Mouse (Mus musculus): Measurements from ENCODE around the gene Duoxa2. TPM values are rescaled to one million over a fixed set of nuclear protein-coding genes. Genes with fewer than 3 reads are reported as not detected.
"Not testable (repeated sequence)": the region's sequence is repeated elsewhere in the genome, so short reads cannot be mapped to it uniquely, and the experiment has no call there.

Gene Duoxa2
- polyA plus RNA-seq, 1 experiment from 2014 or later = not detected

DNA sequence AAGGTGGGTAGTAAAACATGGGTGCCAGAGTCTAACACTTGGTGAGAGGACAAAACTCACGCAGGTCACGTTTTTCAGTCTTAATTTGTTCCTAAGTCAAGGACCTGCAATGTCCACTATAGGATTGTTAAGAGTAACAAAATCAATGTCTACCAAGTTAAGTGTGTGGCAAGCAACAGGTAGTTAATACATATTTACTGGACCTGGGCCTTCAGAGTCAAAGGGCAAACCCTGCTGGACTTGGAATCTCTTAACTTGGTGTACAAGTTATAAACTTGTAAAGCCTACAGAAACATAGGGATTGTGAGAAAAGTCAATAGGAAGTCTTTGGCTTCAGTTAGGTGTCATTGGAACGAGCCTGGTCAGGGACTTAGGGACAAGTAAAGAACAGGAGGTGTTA, 25.9 kb downstream of the Duoxa2 start:
- H3K4me3 ChIP-seq (ENCODE audit: low read length) = no peak overlapping the region
- WGBS = 71% methylated on average over 3 of the region's 3 CpGs
- H3K27ac ChIP-seq (ENCODE audit: low read length) = no peak overlapping the region
- peaks cover 2% of the 10 kb centered on the region; the same call in 1 of the 2 replicates for H3K4me1 ChIP-seq (ENCODE audit: control insufficient read depth, insufficient read depth, low read length)
- no peaks in the 10 kb centered on the region for H3K9me3 ChIP-seq (replicated peaks; ENCODE audit: control insufficient read depth, low read length)
- H3K36me3 ChIP-seq (ENCODE audit: control insufficient read depth, insufficient read depth) = no peaks in the 10 kb centered on the region
- no peak overlapping the region for H3K4me2 ChIP-seq (ENCODE audit: low read depth, low read length)
- no peak for ATAC-seq (replicated peaks; ENCODE audit: extremely low read depth, insufficient read depth, low FRiP score)
- no peaks in the 10 kb centered on the region for H3K27me3 ChIP-seq (ENCODE audit: control insufficient read depth, insufficient read depth, low read length)
- no peak overlapping the region for H3K9ac ChIP-seq (ENCODE audit: low read length)

DNA sequence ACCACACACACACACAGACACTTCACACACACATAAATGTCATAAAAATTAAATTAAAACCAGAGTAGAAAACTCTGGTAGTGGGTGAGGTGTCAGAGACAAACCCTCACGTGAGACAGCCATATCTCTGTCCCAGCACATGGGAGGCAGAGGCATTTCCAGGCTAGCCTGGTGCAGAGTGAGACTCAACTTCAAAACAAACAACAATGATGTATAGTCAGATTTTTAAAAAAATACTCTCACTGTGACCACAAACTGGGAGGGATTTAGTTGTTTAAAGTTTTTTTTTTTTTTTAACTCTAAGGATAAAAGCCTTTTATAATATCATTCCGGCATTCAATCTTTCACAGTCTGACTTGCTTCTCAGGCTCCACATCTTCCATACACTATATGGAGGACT, 26.7 kb downstream of the Duoxa2 start:
- no peaks in the 10 kb centered on the region for H3K27me3 ChIP-seq (ENCODE audit: control insufficient read depth, insufficient read depth, low read length)
- WGBS = 61% methylated on average over 2 of the region's 2 CpGs
- H3K27ac ChIP-seq (ENCODE audit: low read length) = no peak overlapping the region
- H3K9me3 ChIP-seq (replicated peaks; ENCODE audit: control insufficient read depth, low read length) = no peaks in the 10 kb centered on the region
- no peak overlapping the region for H3K4me3 ChIP-seq (ENCODE audit: low read length)
- peaks cover 2% of the 10 kb centered on the region; the same call in 1 of the 2 replicates for H3K4me1 ChIP-seq (ENCODE audit: control insufficient read depth, insufficient read depth, low read length)
- no peak overlapping the region for H3K9ac ChIP-seq (ENCODE audit: low read length)
- H3K36me3 ChIP-seq (ENCODE audit: control insufficient read depth, insufficient read depth) = no peaks in the 10 kb centered on the region
- ATAC-seq (replicated peaks; ENCODE audit: extremely low read depth, insufficient read depth, low FRiP score) = no peak
- H3K4me2 ChIP-seq (ENCODE audit: low read depth, low read length) = no peak overlapping the region

DNA sequence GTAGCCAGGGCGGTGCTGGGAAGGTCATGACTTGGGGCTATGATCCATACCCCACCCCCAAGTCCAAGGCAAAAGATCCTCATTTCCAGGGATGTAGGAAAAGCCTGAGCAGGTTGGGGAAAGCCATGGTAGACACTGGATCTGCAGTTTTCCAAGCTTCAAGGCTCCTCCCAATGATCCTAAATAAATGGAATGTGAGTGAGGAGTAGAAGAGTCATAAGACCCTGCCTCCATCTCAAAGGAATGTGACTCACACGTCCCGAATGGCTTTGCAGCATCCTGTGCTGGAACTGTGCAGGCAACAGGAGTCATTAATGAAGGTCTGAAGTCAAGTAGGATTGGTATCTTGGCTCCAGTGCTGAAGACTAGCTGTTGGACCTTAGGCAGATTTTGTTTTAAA, 29.3 kb downstream of the Duoxa2 start:
- no peak overlapping the region for H3K9ac ChIP-seq (ENCODE audit: low read length)
- no peak for ATAC-seq (replicated peaks; ENCODE audit: extremely low read depth, insufficient read depth, low FRiP score)
- no peak overlapping the region for H3K4me3 ChIP-seq (ENCODE audit: low read length)
- no peaks in the 10 kb centered on the region for H3K27me3 ChIP-seq (ENCODE audit: control insufficient read depth, insufficient read depth, low read length)
- WGBS = 36% methylated on average over 3 of the region's 3 CpGs
- H3K27ac ChIP-seq (ENCODE audit: low read length) = no peak overlapping the region
- no peaks in the 10 kb centered on the region for H3K36me3 ChIP-seq (ENCODE audit: control insufficient read depth, insufficient read depth)
- no peak overlapping the region for H3K4me2 ChIP-seq (ENCODE audit: low read depth, low read length)
- peaks cover 2% of the 10 kb centered on the region; the same call in 1 of the 2 replicates for H3K4me1 ChIP-seq (ENCODE audit: control insufficient read depth, insufficient read depth, low read length)
- no peaks in the 10 kb centered on the region for H3K9me3 ChIP-seq (replicated peaks; ENCODE audit: control insufficient read depth, low read length)

DNA sequence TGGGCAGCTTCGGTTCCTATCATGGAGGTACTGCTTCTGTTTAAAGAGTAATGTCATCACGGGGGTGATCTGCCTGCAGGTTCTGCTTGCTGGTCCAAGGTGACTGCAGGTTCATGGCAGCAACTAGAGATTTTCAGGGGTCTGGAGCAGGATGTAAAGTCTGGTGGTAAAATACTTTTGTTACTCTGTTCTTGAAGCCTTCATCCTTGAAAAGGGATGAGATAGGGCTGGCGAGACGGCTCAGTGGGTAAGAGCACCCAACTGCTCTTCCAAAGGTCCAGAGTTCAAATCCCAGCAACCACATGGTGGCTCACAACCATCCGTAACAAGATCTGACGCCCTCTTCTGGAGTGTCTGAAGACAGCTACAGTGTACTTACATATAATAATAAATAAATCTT, 31.6 kb downstream of the Duoxa2 start:
- not testable (repeated sequence) for H3K9me3 ChIP-seq (replicated peaks; ENCODE audit: control insufficient read depth, low read length); H3K27ac ChIP-seq (ENCODE audit: low read length); H3K4me1 ChIP-seq (ENCODE audit: control insufficient read depth, insufficient read depth, low read length); H3K4me2 ChIP-seq (ENCODE audit: low read depth, low read length); ATAC-seq (replicated peaks; ENCODE audit: extremely low read depth, insufficient read depth, low FRiP score); H3K9ac ChIP-seq (ENCODE audit: low read length); H3K36me3 ChIP-seq (ENCODE audit: control insufficient read depth, insufficient read depth); H3K27me3 ChIP-seq (ENCODE audit: control insufficient read depth, insufficient read depth, low read length); H3K4me3 ChIP-seq (ENCODE audit: low read length)
- 83% methylated on average over 4 of the region's 6 CpGs for WGBS

DNA sequence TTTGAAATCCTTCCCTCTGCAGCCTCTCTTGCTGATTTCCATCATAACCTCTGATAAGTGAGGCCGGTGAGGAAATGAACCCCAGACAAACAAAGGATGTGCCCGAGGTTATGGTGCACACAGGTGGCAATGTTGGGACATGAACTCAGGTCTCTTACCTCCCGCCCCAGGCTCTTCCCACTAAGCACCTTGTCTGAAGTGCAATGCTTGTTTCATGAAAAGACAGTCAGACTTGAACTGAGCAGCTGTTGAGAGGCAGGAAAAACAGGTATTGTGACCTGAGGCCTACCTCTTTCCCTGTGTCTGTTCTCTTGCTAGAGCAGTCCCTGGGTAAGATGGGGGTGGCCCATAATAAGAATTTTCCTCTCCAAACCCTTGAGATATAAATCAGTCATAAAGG, 33.5 kb downstream of the Duoxa2 start:
- H3K27ac ChIP-seq (ENCODE audit: low read length) = no peak overlapping the region
- H3K9ac ChIP-seq (ENCODE audit: low read length) = no peak overlapping the region
- H3K4me2 ChIP-seq (ENCODE audit: low read depth, low read length) = no peak overlapping the region
- H3K4me1 ChIP-seq (ENCODE audit: control insufficient read depth, insufficient read depth, low read length) = peaks cover 4% of the 10 kb centered on the region; the same call in 1 of the 2 replicates
- H3K36me3 ChIP-seq (ENCODE audit: control insufficient read depth, insufficient read depth) = no peaks in the 10 kb centered on the region
- no peak for ATAC-seq (replicated peaks; ENCODE audit: extremely low read depth, insufficient read depth, low FRiP score)
- WGBS = 76% methylated on average over 3 of the region's 3 CpGs
- no peaks in the 10 kb centered on the region for H3K9me3 ChIP-seq (replicated peaks; ENCODE audit: control insufficient read depth, low read length)
- H3K27me3 ChIP-seq (ENCODE audit: control insufficient read depth, insufficient read depth, low read length) = no peaks in the 10 kb centered on the region
- H3K4me3 ChIP-seq (ENCODE audit: low read length) = no peak overlapping the region

DNA sequence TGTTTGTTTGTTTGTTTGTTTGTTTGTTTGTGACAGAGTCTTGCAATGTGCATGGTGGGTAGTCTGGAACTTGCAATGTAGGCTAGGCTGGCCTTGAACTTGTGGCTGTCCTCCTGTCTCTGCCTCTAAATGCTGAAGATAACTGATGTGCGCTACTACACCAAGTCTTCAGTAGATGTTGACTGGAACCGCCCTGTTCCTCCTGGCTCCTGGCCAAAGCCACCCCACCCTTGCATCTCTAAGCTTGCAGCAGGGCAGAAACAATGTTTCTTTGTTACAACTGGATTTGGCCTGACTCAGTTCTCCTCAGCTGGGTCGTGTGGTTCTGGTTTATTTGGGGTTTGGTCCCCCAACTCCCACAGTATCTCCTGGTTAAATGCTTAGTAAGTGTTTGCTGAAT, 35.5 kb downstream of the Duoxa2 start:
- 57% methylated on average over 3 of the region's 3 CpGs for WGBS
- H3K9me3 ChIP-seq (replicated peaks; ENCODE audit: control insufficient read depth, low read length) = no peaks in the 10 kb centered on the region
- H3K27ac ChIP-seq (ENCODE audit: low read length) = no peak overlapping the region
- ATAC-seq (replicated peaks; ENCODE audit: extremely low read depth, insufficient read depth, low FRiP score) = no peak
- no peak overlapping the region for H3K4me3 ChIP-seq (ENCODE audit: low read length)
- no peak overlapping the region for H3K4me2 ChIP-seq (ENCODE audit: low read depth, low read length)
- no peaks in the 10 kb centered on the region for H3K27me3 ChIP-seq (ENCODE audit: control insufficient read depth, insufficient read depth, low read length)
- no peaks in the 10 kb centered on the region for H3K36me3 ChIP-seq (ENCODE audit: control insufficient read depth, insufficient read depth)
- no peak overlapping the region for H3K9ac ChIP-seq (ENCODE audit: low read length)
- H3K4me1 ChIP-seq (ENCODE audit: control insufficient read depth, insufficient read depth, low read length) = 0 out of 2 replicates have a peak, but pooled peaks cover 2% of the 10 kb centered on the region

DNA sequence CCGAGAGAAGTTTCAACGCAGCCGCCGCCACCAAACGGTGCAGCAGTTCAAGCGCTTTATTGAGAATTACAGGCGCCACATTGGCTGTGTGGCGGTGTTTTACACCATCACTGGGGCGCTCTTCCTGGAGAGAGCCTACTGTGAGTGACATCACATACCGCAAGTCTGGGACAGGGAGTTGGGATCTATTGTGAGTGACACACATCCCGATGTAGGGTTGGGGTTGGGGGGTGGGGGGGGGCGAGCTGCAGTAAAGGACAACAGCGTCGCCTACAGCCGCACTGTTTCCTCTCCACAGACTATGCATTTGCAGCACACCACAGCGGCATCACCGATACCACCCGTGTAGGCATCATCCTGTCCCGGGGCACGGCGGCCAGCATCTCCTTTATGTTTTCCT, 38.6 kb downstream of the Duoxa2 start:
- WGBS = 60% methylated on average over 21 of the region's 21 CpGs

DNA sequence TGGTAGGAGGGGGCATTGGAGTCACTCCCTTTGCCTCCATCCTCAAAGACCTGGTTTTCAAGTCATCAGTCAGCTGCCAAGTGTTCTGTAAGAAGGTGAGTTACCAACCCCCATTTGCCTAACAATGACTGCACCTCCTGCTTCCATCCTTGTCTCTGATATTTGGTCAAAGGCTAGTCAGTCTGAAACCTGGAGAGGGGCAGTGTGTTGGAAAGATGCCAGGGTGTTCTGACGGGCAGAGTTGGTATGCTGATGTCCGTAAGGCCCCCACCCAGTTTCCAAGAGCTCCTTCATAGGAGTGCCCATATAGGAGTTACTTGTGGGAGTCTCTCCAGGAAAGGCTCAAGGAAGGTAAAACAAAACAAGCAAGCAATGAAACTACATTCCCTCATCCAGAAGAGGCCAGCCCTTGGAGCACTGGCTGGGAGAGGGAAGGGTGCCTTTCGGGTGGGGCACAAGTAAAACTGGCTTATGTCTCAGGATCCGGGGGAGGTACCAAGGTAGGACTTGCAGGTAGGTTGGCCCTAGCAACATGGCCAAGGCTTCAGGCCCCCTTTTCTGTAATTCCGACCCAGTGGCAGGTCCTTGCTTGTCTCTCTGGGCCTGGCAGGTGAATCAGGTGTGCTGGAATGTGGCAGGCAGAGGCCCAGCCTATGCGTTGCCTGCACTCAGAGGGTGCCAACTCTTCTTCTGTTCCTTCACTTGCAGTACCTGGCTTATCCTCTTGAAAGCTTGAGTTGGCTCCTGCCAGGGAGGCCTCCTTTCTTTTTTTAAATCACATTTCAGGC, 46.6 kb downstream of the Duoxa2 start:
- peaks cover 11% of the 10 kb centered on the region for H3K4me1 ChIP-seq (ENCODE audit: control insufficient read depth, insufficient read depth, low read length)
- H3K4me3 ChIP-seq (ENCODE audit: low read length) = no peak overlapping the region
- no peak for ATAC-seq (replicated peaks; ENCODE audit: extremely low read depth, insufficient read depth, low FRiP score)
- H3K9me3 ChIP-seq (replicated peaks; ENCODE audit: control insufficient read depth, low read length) = no peaks in the 10 kb centered on the region
- no peak overlapping the region for H3K27ac ChIP-seq (ENCODE audit: low read length)
- WGBS = 78% methylated on average over 6 of the region's 6 CpGs
- no peaks in the 10 kb centered on the region for H3K36me3 ChIP-seq (ENCODE audit: control insufficient read depth, insufficient read depth)
- H3K4me2 ChIP-seq (ENCODE audit: low read depth, low read length) = no peak overlapping the region
- H3K9ac ChIP-seq (ENCODE audit: low read length) = no peak overlapping the region
- H3K27me3 ChIP-seq (ENCODE audit: control insufficient read depth, insufficient read depth, low read length) = peaks cover 10% of the 10 kb centered on the region; the same call in 1 of the 2 replicates

More for the DNA sequence above, 38.6 kb downstream of the Duoxa2 start:
- Histone ChIP-seq H3K9ac (ENCODE audit: low read length) (no peak overlapping the region), H3K27ac (ENCODE audit: low read length) (no peak overlapping the region), H3K9me3 (replicated peaks; ENCODE audit: control insufficient read depth, low read length) (no peaks in the 10 kb centered on the region), H3K4me2 (ENCODE audit: low read depth, low read length) (no peak overlapping the region), H3K27me3 (ENCODE audit: control insufficient read depth, insufficient read depth, low read length) (no peaks in the 10 kb centered on the region), H3K36me3 (ENCODE audit: control insufficient read depth, insufficient read depth) (no peaks in the 10 kb centered on the region), H3K4me3 (ENCODE audit: low read length) (no peak overlapping the region), H3K4me1 (ENCODE audit: control insufficient read depth, insufficient read depth, low read length) (0 out of 2 replicates have a peak, but pooled peaks cover 2% of the 10 kb centered on the region)
- no peak for ATAC-seq (replicated peaks; ENCODE audit: extremely low read depth, insufficient read depth, low FRiP score)

DNA sequence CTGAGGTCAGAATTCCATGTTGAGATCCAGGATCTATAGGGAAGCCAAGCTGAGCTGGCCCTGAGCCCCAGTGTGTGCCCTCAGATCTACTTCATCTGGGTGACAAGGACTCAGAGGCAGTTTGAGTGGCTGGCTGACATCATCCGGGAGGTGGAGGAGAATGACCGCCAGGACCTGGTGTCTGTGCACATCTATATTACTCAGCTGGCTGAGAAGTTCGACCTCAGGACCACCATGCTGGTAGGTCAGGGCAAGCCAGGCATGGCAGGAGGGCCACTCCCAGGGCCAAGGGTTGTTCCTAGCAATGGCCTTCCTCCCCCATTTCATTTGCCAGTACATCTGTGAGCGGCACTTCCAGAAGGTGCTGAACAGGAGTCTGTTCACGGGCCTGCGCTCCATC, 47.5 kb downstream of the Duoxa2 start:
- not testable (repeated sequence) for H3K36me3 ChIP-seq (ENCODE audit: control insufficient read depth, insufficient read depth); H3K4me3 ChIP-seq (ENCODE audit: low read length); ATAC-seq (replicated peaks; ENCODE audit: extremely low read depth, insufficient read depth, low FRiP score); H3K9me3 ChIP-seq (replicated peaks; ENCODE audit: control insufficient read depth, low read length); H3K4me2 ChIP-seq (ENCODE audit: low read depth, low read length); H3K27ac ChIP-seq (ENCODE audit: low read length); H3K9ac ChIP-seq (ENCODE audit: low read length)
- 86% methylated on average over 6 of the region's 6 CpGs for WGBS
- peaks cover 11% of the 10 kb centered on the region for H3K4me1 ChIP-seq (ENCODE audit: control insufficient read depth, insufficient read depth, low read length)
- peaks cover 10% of the 10 kb centered on the region; the same call in 1 of the 2 replicates for H3K27me3 ChIP-seq (ENCODE audit: control insufficient read depth, insufficient read depth, low read length)
